Mouse (Mus musculus) kidney, postnatal 10 days (tissue): ENCODE data around the gene Dcst1.

Source experiments
- DNase-seq: peaks from one replicate; pipeline ENCODE4 v3.0.0; 2021; ENCODE audit warnings: mixed read lengths

Dcst1 gene

DNA sequence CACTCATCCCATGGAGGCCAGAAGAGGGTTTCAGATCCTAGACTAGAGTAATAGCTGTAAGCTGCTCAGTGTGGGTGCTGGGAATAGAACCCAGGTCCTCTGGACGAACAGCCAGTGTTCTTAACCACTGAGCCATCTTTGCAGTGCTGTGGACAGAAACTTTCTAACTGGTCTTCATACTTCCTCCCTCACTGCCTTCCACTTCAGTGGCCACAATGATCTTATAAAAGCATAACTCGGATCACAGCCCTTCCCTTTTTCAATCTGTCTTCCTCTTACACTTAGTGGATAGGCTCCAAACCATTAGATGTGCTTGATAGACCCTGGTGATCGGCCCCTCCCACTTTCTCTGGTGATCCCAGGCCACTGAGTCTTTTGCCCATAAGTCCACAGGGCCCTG lies 4.8 kb downstream of the Dcst1 start:
- no peak for DNase-seq

DNA sequence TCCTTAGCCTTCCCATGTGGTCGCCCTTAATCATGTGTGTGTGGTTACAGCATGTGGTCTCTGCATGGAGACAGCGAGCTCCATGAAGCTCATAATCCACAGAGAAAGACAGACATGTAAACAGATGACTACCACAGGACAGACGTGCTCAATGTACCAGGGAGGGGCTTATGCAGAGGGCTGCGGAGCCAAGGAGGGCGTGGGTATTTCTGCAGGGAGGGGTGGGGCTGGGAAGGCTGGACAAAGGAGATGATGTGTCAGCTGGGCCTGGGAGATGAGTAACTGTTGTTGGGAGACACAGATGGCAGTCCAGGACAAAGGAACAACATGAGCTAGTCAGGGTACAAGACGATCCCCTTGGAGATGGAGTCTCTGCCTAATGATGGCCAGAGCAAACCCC lies 5.4 kb downstream of the Dcst1 start:
- no peak for DNase-seq

DNA sequence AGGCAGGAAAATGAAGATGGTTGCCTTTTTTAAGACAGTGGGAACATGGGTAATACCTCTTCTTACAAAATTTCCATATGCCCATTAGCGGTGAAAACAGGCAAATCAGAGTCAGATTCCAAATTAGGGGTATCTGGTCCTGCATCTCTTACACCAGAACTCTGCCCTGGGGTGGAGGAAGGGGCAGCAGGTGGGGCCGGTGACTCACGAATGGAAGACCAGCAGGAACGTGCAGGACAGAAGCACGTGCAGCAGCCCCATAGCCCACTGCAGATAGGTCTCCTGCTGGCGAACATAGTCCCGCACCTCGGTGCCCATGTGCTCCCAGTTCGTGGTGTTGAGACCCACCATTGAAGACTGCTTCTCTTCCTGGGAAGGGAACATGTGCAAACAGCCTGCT lies 9.0 kb downstream of the Dcst1 start:
- DNase-seq: no peak

DNA sequence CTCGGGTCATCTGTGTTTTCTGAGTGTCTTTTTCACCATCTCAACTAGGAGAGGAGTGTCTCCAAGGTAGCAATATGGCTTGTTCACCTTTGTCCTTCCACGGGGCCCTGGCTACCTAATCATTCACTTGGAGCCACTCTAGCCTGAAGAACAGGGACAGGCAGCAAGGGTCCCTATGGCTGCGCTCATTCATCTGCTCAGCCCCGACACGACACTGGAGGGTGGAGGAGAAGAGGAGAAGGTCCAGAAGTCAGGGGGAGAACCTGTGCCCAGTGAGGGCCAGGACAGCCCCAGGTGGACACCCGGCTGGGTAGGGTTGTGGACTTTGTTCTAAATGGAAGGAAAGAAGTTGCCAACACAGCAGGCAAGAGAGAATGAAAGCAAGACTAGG lies 9.5 kb downstream of the Dcst1 start:
- peak; percentile 43 for DNase-seq

DNA sequence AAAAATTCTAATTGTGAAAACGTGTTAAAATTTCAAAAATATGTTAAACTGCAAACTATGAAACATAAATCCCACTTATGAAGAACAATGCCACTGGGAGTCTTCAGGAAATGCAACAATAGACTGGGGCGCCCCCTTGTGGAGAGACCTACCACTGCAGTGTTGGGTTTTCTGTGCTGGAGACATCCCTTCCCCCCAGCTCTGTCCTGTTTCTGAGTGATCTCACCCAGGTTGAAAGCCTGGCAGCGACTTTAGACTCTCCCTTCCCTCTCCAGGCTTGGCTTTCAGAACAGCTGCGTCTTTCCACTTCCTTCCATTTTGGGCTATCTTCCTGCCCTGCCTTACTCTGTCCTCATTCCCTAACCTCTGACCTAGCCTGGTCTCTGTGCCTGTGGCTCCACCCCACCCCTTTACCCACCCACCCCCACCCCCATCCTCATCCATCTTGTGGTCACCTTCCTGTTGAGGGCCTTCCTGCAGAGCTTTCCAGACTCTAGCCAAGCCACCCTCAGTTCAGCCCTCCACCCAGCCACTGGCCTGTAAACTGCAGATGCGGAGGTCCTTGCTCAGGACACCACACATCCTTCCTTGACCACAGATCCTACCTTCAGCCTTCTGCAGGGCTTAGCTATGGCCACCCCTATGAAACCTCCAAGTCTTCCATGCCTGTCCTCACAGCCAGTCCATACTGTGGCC lies 10.1 kb downstream of the Dcst1 start:
- DNase-seq: peak; percentile 93

DNA sequence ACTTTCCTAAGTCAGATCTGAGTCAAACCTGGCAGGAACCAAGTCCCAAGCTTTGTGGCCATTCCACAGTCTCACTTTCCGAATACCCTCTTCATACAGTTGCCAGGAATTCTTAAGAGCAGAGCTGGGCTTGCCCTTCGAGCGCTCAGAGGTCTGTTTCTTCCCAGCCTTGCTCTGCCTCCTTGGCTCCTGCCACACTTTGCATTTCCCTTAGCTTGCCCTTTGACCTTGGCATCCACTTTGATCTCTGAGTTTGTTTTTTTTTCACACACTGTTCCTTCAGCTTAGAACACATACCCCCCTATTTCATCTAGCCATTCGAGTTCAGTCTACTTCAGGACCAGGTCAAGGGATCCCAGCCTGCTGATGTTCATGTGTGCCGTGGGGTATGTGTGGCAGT lies 13.8 kb downstream of the Dcst1 start:
- DNase-seq: no peak

DNA sequence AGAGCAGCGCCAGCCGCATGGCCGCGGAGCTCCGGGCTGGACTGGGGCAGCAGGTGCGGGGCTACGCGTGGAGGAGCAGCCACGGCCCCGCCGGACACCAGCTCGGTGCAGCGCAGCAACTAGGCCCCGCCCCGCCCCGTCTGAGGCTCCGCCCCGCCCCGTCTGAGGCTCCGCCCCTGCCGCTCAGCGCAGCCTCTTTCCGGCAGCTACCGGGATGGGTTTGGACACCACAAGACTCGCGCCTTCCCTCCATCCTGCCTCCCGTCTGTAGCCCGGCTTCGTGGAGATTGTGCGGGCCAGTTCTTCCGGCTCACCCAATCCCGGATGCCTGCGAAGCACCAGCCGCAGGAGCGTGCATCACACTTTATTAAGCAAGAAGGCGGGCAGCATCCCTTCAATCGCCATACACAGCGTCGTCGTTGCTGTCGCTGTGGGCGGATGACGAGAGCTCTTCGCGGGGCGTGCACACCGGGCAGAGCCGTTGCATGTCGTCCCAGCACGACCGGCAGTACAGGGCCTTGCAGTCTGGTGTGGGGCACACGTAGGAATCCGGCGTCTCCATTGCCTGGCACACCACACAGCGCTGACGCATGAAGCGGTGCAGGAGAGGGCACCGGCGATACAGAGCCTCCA lies 15.1 kb downstream of the Dcst1 start, which contains the start of gene Adam15:
Gene Adam15, minus strand, starts transcription at position 128 of the 633 bp plus-strand sequence.
- peak; percentile 96 for DNase-seq

DNA sequence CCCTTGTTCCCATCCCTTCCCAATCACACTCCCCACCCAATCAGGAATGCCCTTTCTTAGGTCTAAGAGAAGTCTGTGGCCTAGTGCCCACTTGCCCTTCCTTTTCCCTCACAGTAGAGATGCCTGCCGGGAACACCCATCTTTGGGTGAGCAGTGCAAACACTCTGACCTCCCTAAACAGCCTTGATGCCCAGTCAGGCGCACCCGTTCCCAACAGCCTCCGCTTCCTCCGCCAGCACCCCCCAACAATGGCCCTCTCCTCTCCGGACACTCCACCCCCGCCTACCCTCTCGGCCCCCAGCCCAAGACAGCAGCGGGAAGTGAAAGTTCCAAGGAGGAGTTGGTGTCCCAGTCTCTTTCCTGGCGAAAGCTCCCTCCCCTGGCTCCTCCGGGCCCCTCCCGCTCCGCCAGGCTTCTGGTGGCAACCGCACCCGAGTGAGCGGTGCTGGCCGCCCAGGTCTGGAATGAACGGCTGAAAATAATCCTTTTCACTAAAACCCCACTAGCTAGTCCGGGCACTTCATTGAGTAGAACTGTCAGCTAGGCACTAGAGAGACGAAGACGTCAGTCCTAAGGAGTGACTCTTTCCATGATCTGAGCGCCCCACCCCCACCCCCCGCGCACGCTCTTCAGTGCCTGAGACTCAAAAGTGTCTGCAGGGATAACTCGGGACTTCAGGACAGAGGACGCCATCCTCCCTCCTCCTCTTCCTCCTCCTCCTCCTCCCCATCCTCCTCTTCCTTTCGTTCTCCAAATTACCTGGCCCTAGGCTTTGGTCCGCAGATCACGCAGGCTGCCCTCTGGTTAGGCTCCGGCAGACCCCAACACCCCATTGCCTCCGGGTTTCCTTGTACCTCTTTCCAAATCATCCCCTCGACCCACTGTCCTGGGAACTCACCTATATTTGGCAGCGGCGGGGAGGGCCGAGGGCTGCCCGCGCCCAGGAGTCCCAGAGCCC lies 15.9 kb downstream of the Dcst1 start:
- peak; percentile 76 for DNase-seq

DNA sequence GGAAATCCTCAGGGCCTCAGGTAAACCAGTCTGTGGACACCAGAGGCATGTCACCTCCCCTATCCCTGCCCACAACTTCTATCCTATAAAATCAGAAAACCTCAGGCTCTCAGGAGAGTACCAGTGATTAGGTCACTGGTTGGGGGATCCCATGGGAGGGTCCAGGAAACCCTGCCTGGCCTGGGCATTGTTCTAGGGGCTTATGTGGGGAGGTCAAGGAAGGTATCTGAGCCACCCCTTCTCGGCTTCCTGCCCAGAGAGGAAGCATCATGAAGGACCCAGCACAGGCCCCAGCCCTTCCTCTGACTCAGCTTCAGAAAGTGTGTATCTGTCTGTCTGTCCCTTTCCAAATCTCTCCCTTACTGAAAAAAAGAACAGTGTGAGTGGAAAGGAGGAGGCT lies 17.1 kb downstream of the Dcst1 start:
- DNase-seq: peak; percentile 65

DNA sequence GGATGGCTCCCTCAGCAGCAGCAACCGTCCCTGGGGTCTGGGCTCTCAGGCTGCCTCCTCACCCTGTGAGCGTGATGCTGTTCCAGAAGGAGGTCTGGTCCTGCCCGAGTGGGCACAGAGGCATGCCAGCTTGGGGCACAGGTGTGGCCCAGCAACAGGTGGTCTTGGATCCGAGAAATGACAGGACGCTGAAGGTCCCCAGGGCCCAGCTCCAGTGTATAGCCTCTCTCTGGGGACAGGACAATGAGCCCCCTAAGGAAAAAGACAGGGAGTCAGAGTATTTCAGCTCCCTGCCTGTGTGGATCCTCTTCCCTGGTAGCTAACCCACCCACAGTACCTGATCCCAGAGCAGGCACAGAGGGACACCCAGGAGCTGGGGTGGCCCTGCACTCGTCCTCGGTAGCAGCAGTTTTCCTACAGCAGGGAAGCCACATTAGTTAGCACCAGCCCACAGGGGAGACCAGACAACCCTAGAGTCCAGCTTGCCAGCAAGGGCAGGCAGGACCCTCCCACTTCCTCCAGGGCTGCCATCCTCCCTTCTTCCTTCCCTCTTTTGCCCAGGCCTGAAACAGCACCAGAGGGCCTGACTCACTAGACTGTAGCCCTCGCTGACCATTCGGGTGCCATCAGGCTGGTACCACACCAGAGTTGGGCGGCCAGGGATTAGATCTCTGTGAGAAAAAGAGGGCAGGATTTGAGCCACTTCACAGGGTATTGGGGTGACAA lies 18.1 kb downstream of the Dcst1 start:
- DNase-seq: no peak

DNA sequence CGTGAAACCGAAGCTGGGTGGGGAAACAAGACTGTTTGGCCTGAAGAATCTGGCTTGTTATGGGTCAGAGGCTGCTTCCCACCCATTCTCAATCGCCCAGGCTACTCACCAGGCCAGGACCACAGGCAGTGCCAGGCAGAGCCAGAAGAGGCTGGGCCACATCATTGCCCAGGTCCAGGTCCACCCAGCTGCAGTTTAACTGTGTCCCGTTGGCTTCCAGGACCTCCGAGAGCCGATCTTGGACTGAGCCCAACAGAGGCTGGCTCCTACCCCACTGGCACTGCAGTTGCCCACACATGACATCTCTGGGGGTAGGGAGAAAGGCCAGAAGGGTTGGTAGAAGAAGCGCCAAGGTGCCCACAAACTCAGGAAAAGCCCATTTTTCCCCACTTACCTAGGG lies 21.8 kb downstream of the Dcst1 start:
- no peak for DNase-seq

DNA sequence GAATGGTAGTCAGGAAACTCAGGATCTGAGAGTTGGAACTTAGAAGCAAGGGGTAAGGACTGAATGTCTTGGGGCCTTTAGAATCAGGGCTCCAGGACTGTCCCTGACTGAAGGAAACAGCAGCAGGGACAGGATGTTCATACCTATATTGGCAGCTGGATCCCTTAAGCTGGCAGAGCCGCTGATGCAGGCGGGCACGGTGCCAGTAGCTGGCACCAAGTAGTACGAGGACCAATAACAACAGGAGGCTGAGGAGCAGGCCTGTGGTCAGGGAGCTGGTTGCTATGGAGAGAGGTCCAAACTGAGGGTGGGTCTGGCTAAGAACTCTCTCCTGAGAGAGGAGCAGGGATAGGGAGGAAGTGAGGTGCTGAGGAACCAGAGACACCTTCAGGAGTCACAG lies 23.3 kb downstream of the Dcst1 start:
- no peak for DNase-seq

DNA sequence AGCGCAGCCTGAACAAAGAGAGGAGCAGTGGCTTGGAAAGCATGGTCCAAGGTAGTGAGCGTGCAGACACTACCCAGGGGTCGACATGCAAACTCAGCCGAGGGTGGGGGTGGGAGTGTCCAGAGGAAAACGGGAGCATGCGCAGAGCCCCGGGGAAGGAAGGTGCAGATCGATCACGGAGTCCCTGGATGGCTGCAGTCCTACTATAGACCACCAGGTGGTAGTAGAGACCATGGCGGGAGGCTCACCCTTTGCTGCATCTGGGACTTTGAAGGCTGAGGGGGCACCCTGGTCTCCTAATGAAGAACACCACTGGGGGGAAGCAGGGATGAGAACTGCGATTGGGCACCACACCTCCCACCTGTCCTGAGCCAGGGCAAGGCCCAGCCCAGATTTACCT lies 24.6 kb downstream of the Dcst1 start:
- peak; percentile 86 for DNase-seq

DNA sequence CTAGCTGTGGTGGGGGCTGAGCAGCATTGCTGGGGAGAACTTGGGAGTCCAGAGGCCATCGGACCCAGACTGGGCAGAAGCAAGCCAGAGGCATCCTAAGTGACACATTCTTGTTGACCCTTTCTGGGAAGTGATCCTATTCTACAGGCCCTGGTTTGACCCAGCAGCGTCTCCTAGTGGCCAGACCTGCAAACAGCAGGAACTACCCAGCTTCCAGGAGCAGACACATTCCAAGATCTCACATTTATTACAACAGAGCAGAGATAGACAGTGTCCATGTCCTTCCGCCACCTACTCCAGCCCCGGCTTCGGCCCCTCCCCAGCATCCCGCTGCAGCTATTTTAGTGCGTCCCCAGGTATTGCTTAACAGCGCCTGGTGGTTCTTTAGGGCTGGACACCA lies 25.6 kb downstream of the Dcst1 start:
- peak; percentile 86 for DNase-seq

DNA sequence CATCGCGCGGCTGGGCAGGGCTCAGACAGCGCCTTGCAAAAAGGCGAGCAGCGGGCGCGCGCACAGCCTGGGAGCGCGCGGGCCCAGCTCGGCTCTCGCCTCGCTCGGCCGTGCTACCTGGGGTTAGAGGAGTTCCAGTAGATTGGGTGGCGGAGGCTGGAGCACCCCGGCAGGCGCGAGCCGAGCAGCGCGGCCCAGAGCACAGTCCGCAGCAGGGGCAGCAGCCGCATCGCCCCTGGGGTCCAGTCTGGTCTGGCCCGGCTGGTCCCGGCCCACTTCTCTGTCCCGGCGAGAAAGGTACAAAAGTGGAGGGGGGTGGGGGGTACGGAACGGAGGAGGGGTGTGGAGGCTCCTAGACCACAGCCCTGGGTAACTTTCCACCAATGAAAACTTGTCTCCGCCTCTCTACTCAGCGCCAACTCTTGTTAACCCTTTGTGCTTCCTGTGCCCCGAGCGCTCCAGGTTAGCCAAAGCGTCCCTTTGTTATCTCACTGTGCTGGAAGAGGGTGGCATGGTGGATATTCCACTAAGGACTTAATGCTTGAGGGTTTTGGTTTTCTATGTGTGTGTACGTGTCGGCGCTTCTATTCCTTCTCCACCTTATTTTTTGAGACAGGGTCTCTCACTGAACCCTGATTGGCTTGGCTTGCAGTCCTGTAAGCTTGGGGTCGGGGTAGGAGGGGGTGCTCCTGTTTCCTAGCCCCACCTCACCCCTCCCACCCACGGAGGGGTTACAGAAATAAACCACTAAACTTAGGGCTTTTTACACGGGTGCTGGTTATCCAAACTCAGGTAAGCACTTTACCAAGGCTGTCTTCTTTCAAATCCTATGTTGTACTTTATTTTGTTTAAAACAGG lies 27.1 kb downstream of the Dcst1 start, which contains the start of gene Efna4:
Gene Efna4, minus strand, starts transcription at position 308 of the 858 bp plus-strand sequence.
- DNase-seq: peak; percentile 77

DNA sequence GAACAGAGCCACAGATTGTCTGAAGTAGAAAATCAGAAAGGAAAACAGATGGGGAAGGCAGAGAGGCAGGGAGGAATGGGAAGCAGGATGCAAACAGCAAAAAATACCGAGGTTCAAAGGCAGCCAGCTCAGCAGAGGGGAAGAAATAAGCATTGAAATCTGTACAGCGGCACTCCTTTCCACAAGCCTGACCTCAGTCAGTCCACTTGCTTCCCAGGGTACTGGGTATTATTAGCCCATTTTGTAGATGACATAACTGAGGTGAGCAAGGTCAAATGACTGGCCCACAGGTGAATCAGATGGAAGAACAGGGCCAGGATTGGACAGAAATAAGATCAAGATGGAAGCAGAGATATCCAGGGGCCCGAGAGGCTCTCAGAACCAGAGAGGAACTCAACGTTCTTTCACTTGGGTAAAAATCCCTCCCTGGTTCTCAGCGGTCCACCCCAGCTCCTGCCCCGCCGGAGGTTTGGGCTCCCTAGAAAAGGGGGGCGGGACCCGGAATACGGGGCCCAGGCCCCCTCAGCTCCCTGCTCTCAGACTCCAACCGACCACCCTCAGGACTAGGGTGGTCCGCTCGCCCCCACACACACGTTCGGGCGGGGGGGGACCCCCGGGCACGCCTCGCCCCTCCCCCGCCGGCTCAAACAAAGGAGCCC lies 27.9 kb downstream of the Dcst1 start:
- DNase-seq: no peak

DNA sequence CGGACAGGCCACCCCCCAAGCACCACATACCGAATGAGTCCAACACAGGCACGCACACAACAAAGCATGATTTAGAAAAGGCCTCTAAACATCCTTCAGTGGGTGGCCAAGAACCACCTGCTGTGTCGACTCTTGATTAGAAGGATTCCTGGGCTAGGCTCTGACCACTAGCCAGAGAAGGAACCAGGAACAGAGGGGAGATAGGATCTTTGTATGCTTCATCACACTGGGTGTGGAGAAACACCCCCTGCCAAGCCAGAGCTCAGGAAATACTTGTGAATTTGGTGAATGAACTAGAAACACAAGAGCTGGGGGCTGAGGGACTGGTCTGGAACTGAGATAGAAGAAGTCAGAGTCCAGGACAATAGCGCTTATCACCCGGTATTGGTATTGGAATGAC lies 28.5 kb downstream of the Dcst1 start:
- DNase-seq: peak; percentile 7

DNA sequence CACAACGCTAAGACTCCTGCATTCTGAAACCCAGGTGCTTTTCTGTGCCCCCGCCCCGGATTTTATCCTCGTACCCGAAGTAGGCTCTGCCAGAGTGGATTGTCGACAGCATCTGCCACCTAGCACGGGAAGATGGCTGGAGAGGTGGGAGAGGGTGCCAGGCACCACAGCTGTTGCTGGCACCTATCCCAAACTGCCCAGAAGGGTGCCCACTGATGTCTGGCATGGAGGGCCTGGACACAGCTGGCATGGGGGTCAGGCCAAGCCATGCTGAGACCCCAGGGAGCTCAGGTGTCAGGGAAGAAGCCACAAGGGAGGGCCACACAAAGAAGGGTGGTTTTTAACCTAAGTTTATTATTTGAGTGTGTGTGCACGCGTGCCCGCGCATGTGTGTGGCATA lies 32.0 kb downstream of the Dcst1 start:
- DNase-seq: no peak

DNA sequence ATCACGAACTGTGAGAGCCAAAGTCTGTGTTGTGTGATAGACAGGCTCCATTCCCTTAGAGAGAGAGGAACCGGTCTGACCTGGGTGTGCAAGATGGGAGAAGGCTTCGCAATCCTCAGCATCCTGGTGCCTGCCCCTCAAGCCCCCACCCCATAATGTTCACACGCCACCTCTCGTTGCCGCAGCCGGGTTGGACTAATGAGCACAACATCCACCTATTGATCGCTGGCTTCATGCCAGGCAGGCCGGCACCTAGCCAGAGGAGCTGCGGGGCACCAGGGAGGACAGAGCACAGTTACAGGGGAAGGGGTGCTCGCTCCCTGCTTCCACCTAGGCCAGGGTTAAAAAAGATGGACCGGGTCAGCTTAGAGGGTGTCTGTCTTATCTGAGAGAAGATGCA lies 32.6 kb downstream of the Dcst1 start:
- no peak for DNase-seq

DNA sequence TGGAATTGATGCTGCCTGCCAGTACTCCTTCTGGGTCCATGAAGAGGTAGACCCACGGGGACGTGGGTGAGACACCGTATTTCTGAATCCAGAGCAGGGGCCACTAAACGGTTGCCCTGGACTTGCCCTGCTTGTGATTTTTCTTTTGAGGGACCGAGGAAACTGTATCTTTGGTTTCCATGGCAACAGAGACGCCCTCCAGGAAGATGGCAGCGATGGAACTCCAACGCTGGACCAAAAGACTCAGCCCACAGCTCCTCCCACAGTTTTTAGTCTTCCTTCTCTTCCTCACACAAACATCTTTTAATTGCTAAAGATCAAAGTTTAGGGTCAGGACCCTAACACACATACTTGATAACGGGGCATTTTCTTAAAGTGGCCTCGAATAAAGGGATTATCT lies 33.0 kb downstream of the Dcst1 start:
- no peak for DNase-seq

DNA sequence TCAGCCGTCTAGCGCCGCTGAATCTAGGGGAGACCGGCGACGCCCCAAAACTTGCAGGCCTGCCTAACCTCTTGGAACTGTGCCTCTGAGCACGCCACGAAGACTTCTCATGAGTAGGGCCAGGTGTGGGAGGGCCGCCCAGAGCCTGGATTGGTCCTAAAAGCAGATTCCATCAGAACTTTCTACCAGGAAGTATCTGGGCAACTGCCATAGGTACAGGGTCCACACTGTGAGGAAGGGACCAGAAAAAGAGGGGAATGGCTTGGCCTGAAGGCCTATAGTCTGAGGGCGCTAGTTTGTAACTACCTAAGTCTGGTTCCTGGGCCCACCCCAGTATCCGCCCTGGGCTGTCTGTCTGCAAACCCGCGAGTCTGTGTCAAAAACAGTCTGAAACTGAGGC lies 33.5 kb downstream of the Dcst1 start:
- no peak for DNase-seq
